Mouse (Mus musculus) small intestine, adult 10 weeks (tissue): Measurements from ENCODE around the gene Apom. TPM values are rescaled to one million over a fixed set of nuclear protein-coding genes. Genes with fewer than 3 reads are reported as not detected.

Source experiments
- polyA plus RNA-seq: library from polyadenylated mRNA; stranded (reverse); fragments of 350-450 nt; fragmentation: Illumina TruSeq; extraction: RNeasy Lipid Tissue Mini Kit (QIAGEN cat#74804); gene quantifications from one replicate; pipeline ENCODE4 v1.2.3, GENCODE M21; 2014; ENCODE audit warnings: low replicate concordance

Gene Apom
- not detected for polyA plus RNA-seq

DNA sequence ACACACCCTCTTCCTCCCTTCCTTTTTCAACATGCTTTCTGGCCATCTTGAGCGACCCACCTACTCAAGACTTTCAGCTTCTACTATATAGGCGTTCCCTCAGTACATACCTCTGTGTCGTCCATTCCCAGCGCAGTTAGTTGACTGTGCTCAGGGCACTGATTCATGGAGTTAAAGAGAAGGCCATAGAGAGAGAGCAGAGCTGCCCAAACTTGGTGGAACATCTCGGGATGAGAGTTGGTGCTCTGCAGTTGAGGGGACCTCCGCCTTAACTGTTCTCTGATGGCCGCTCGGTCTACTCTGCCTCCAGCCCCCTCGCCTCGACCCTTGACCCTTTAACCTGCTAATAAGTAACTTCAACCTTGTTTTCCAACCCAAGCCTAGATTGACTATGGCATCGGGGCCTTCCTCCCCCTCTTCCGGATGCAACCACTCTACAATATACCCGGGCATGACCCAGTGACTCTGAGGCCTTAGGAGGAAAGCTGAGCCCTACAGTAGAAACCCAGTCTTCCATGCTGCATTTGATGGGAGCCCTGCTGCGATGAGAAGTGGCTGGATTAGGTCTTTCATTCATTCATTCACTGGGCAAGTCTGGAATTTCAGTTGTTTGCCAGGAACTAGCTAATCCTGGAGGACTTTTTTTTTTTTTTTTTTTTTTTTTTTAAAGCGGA lies at the start of gene Apom:
Apom (minus strand) TSS at position 551 of the 674 bp plus-strand sequence.

GRCm38 (mm10) chr17:35175968-35176367 lies 44.1 kb upstream of the Apom start, which contains the start of gene Aif1:
Aif1 (minus strand) TSS chr17:35176068.

GRCm38 (mm10) chr17:35164568-35165450 lies 33.0 kb upstream of the Apom start, which contains the start of gene Prrc2a:
Prrc2a (minus strand) TSS chr17:35164897.

GRCm38 (mm10) chr17:35134801-35135590 lies 3.1 kb upstream of the Apom start, which contains the start of gene Bag6:
Bag6 (plus strand) TSS chr17:35135178.

DNA sequence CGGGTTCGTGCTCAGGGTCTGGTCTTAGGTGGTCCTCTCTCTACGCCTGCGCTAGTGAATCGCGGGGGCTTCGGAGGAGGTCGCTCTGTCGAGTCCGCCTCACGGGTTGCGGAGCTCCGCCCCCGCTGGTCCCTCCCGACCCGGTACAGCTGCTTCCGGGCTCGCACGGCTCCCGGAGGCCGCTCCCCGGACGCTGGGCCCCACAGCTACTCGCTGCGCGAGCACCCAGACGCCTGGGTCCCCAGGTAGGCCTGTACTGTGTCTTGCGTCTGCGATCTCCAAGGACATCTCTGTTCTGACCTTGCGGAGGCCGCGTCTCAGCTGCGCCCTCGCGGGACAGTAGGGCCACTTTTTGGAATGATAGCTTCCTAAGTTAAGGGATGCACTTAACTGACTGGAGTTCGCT lies 5.6 kb downstream of the Apom start, which contains the start of gene D17H6S53E:
D17H6S53E (plus strand) TSS at position 168 of the 406 bp plus-strand sequence.

GRCm38 (mm10) chr17:35121871-35122303 lies 10.0 kb downstream of the Apom start, which contains the start of gene Csnk2b:
Csnk2b (minus strand) TSS chr17:35122053.

GRCm38 (mm10) chr17:35121143-35121799 lies 10.6 kb downstream of the Apom start, which contains the start of gene Gpank1:
Gpank1 (plus strand) TSS chr17:35121455.

GRCm38 (mm10) chr17:35115046-35116019 lies 16.5 kb downstream of the Apom start, which contains the start of gene Ly6g5b:
Ly6g5b (minus strand) TSS chr17:35115428.

GRCm38 (mm10) chr17:35108097-35108496 lies 23.8 kb downstream of the Apom start, which contains the start of gene Ly6g5c:
Ly6g5c (plus strand) TSS chr17:35108279.

GRCm38 (mm10) chr17:35088825-35089644 lies 42.8 kb downstream of the Apom start, which contains the start of gene Abhd16a:
Abhd16a (plus strand) TSS chr17:35089263.

GRCm38 (mm10) chr17:35085208-35085865 lies 46.5 kb downstream of the Apom start, which contains the start of gene Ly6g6f:
Ly6g6f (minus strand) TSS chr17:35085610.

Other genes with a start within 250 kb of the Apom start
- not detected for gene C2, start 233.8 kb downstream of the Apom start, polyA plus RNA-seq
- gene Ehmt2, start 233.6 kb downstream of the Apom start, polyA plus RNA-seq = 5.3 TPM
- gene Slc44a4, start 217.6 kb downstream of the Apom start, polyA plus RNA-seq = 2.7 TPM
- gene Neu1, start 200.8 kb downstream of the Apom start, polyA plus RNA-seq = 3.6 TPM
- 1.3 TPM for gene Hspa1b, start 172.8 kb downstream of the Apom start, polyA plus RNA-seq
- not detected for gene Gm20481, start 162.1 kb downstream of the Apom start, polyA plus RNA-seq
- gene Hspa1a, start 159.9 kb downstream of the Apom start, polyA plus RNA-seq = 0.52 TPM
- not detected for gene Hspa1l, start 159.3 kb downstream of the Apom start, polyA plus RNA-seq
- 12.4 TPM for gene Lsm2, start 150.2 kb downstream of the Apom start, polyA plus RNA-seq
- 0.37 TPM for gene Vars, start 131.1 kb downstream of the Apom start, polyA plus RNA-seq
- 0.11 TPM for gene Vwa7, start 115.5 kb downstream of the Apom start, polyA plus RNA-seq
- gene Sapcd1, start 104.0 kb downstream of the Apom start, polyA plus RNA-seq = not detected
- 0.93 TPM for gene Msh5, start 85.3 kb downstream of the Apom start, polyA plus RNA-seq
- gene Clic1, start 82.1 kb downstream of the Apom start, polyA plus RNA-seq = 31.3 TPM
- gene Ddah2, start 73.0 kb downstream of the Apom start, polyA plus RNA-seq = not detected
- gene Ly6g6c, start 66.7 kb downstream of the Apom start, polyA plus RNA-seq = not detected
- gene Mpig6b, start 65.9 kb downstream of the Apom start, polyA plus RNA-seq = 0.59 TPM
- not detected for gene Ly6g6e, start 55.1 kb downstream of the Apom start, polyA plus RNA-seq
- gene Ly6g6d, start 54.0 kb downstream of the Apom start, polyA plus RNA-seq = not detected
- gene Ly6g6f, start 46.4 kb downstream of the Apom start, polyA plus RNA-seq = not detected
- gene Abhd16a, start 42.8 kb downstream of the Apom start, polyA plus RNA-seq = 3.7 TPM
- not detected for gene Ly6g5c, start 23.8 kb downstream of the Apom start, polyA plus RNA-seq
- gene Ly6g5b, start 16.6 kb downstream of the Apom start, polyA plus RNA-seq = not detected
- gene Gpank1, start 10.6 kb downstream of the Apom start, polyA plus RNA-seq = 2.3 TPM
- gene Csnk2b, start 10.0 kb downstream of the Apom start, polyA plus RNA-seq = 112 TPM
- 1.7 TPM for gene D17H6S53E, start 5.7 kb downstream of the Apom start, polyA plus RNA-seq
- 9.2 TPM for gene Bag6, start 3.1 kb upstream of the Apom start, polyA plus RNA-seq
- 7.5 TPM for gene Prrc2a, start 32.8 kb upstream of the Apom start, polyA plus RNA-seq
- 8.4 TPM for gene Aif1, start 44.0 kb upstream of the Apom start, polyA plus RNA-seq
- gene Lst1, start 56.4 kb upstream of the Apom start, polyA plus RNA-seq = not detected
- gene Ltb, start 62.4 kb upstream of the Apom start, polyA plus RNA-seq = not detected
- gene Tnf, start 70.0 kb upstream of the Apom start, polyA plus RNA-seq = not detected
- gene Lta, start 73.3 kb upstream of the Apom start, polyA plus RNA-seq = not detected
- gene Gm16181, start 88.8 kb upstream of the Apom start, polyA plus RNA-seq = not detected
- 1.9 TPM for gene Atp6v1g2, start 101.6 kb upstream of the Apom start, polyA plus RNA-seq
- not detected for gene Nfkbil1, start 103.7 kb upstream of the Apom start, polyA plus RNA-seq
- 4.0 TPM for gene Ddx39b, start 109.7 kb upstream of the Apom start, polyA plus RNA-seq
- gene H2-D1, start 130.7 kb upstream of the Apom start, polyA plus RNA-seq = 51.6 TPM
- gene H2-Q1, start 188.4 kb upstream of the Apom start, polyA plus RNA-seq = 506 TPM
- gene H2-Q2, start 210.2 kb upstream of the Apom start, polyA plus RNA-seq = 3,607 TPM
- gene H2-Q4, start 247.6 kb upstream of the Apom start, polyA plus RNA-seq = 51.5 TPM